Mouse (Mus musculus): ENCODE data around the gene Tcl1b2. TPM values are rescaled to one million over a fixed set of nuclear protein-coding genes. Genes with fewer than 3 reads are reported as not detected.
"Not testable (repeated sequence)": the region's sequence is repeated elsewhere in the genome, so short reads cannot be mapped to it uniquely, and the experiment has no call there.

The Tcl1b2 gene
- polyA plus RNA-seq, 1 experiment = 0.14 TPM

GRCm38 (mm10) chr12:105201657-105202056 is 55.8 kb downstream of the Tcl1b2 start, which contains the start of gene Tcl1b4:
Gene Tcl1b4 (plus strand): TSS chr12:105201957.
- DNase-seq (ENCODE audit: low read depth) = not testable (repeated sequence)

Other genes starting within 250 kb of the Tcl1b2 start
- 0.34 and 0.44 TPM in 2 replicates for gene Syne3, start 136.2 kb upstream of the Tcl1b2 start, polyA plus RNA-seq (2012; rRNA removed)
- 71.3 and 95.6 TPM in 2 replicates for gene Glrx5, start 113.3 kb upstream of the Tcl1b2 start, polyA plus RNA-seq (2012; rRNA removed)
- gene Tcl1b1, start 13.7 kb downstream of the Tcl1b2 start, polyA plus RNA-seq (2012; rRNA removed) = not detected in 2 replicates
- not detected in 2 replicates for gene Tcl1b5, start 30.3 kb downstream of the Tcl1b2 start, polyA plus RNA-seq (2012; rRNA removed)
- not detected in 2 replicates for gene Tcl1b3, start 45.0 kb downstream of the Tcl1b2 start, polyA plus RNA-seq (2012; rRNA removed)
- not detected in 2 replicates for gene Tcl1b4, start 55.9 kb downstream of the Tcl1b2 start, polyA plus RNA-seq (2012; rRNA removed)
- not detected in 2 replicates for gene Tcl1, start 76.8 kb downstream of the Tcl1b2 start, polyA plus RNA-seq (2012; rRNA removed)
- gene Tunar, start 187.9 kb downstream of the Tcl1b2 start, polyA plus RNA-seq (2012; rRNA removed) = 8.5 and 17.5 TPM in 2 replicates